Mouse (Mus musculus): ENCODE results near the gene Nags. TPM values are rescaled to one million over a fixed set of nuclear protein-coding genes. Genes with fewer than 3 reads are reported as not detected.

The Nags gene
- polyA plus RNA-seq, 1 experiment: not detected

DNA sequence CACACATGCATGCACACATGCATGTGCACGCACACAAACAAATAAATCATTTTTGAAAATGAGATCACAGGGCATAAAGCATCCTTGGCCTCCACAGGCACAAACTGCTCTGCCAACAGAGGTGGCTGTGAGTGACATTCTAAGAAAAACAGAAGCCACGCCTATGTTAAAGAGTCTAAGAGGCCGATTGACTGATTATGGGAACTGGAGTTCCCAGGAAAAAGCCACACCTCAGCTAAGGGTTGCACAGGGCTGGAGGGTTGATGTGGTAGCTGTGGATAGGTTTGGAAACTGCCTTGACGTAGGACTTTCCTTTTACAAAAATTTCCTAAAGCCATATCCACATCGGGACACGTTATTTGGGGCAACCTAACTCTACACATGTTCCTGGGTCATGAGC is 27.9 kb upstream of the Nags start:
- Histone ChIP-seq H3ac (ENCODE audit: control insufficient read depth, insufficient read length) (no peak overlapping the region), H3K4me3 (no peak overlapping the region), H3K27me3 (ENCODE audit: control insufficient read depth, insufficient read depth, insufficient read length) (peaks cover 45% of the 10 kb centered on the region), H3K4me2 (ENCODE audit: low read depth) (no peak overlapping the region), H3K36me3 (ENCODE audit: control insufficient read depth, insufficient read depth) (no peaks in the 10 kb centered on the region), H3K79me2 (ENCODE audit: control insufficient read depth, insufficient read depth) (no peaks in the 10 kb centered on the region)
- TF ChIP-seq POLR2A (IDR thresholded peaks at IDR 0.05; ENCODE audit: insufficient read length, low read depth) (no peak), USF1 (IDR thresholded peaks at IDR 0.05; ENCODE audit: low read depth) (no peak), MAX (IDR thresholded peaks at IDR 0.05; ENCODE audit: low read depth) (no peak), MYOG (IDR thresholded peaks at IDR 0.05; ENCODE audit: control insufficient read depth in 1 of 3, insufficient read depth in 1 of 3, insufficient read length in 2 of 3, low read depth in 2 of 3) (no peak), TCF3 (IDR thresholded peaks at IDR 0.05; ENCODE audit: insufficient read length, low read depth) (no peak), POLR2AphosphoS2 (IDR thresholded peaks at IDR 0.05; ENCODE audit: insufficient read length, low read depth) (no peak), REST (IDR thresholded peaks at IDR 0.05; ENCODE audit: insufficient read depth, insufficient read length) (no peak), MYOD1 (IDR thresholded peaks at IDR 0.05; ENCODE audit: control insufficient read depth in 1 of 3, insufficient read length in 2 of 3, low read depth in 2 of 3) (no peak), E2F4 (IDR thresholded peaks at IDR 0.05; ENCODE audit: insufficient read depth) (no peak), SRF (IDR thresholded peaks at IDR 0.05; ENCODE audit: control insufficient read depth, insufficient read length, low read depth) (no peak)

DNA sequence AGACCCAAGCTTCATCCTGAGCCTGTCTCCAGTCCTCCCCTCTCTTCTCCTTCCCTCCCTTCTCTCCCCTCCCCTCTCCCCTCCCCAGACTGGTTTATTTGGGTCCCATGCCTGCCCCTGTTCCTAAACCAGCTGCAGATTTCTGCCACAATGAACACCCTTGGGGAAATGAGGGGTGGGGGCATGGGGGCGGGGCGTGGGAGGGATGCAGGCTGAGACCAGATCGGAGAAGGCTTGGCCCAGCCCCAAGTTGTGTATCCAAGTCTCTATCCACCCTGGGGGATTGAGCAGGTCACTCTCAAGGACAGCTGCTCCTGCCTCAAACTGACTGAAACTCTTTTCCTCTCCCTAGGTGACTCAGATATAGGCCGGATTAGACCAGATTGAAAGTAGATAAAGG is 10.8 kb upstream of the Nags start:
- no peak overlapping the region for H3K4me2 ChIP-seq (ENCODE audit: low read depth)
- H3K4me3 ChIP-seq: no peak overlapping the region
- peaks cover 33% of the 10 kb centered on the region for H3K27me3 ChIP-seq (ENCODE audit: control insufficient read depth, insufficient read depth, insufficient read length)
- H3K79me2 ChIP-seq (ENCODE audit: control insufficient read depth, insufficient read depth): no peaks in the 10 kb centered on the region
- H3ac ChIP-seq (ENCODE audit: control insufficient read depth, insufficient read length): no peak overlapping the region
- H3K36me3 ChIP-seq (ENCODE audit: control insufficient read depth, insufficient read depth): no peaks in the 10 kb centered on the region
- TF ChIP-seq USF1 (IDR thresholded peaks at IDR 0.05; ENCODE audit: low read depth) (no peak), TCF3 (IDR thresholded peaks at IDR 0.05; ENCODE audit: insufficient read length, low read depth) (no peak), REST (IDR thresholded peaks at IDR 0.05; ENCODE audit: insufficient read depth, insufficient read length) (no peak), MYOG (IDR thresholded peaks at IDR 0.05; ENCODE audit: control insufficient read depth in 1 of 3, insufficient read depth in 1 of 3, insufficient read length in 2 of 3, low read depth in 2 of 3) (no peak), MYOD1 (IDR thresholded peaks at IDR 0.05; ENCODE audit: control insufficient read depth in 1 of 3, insufficient read length in 2 of 3, low read depth in 2 of 3) (no peak), TCF12 (IDR thresholded peaks at IDR 0.05; ENCODE audit: insufficient read depth, poor library complexity, severe bottlenecking) (no peak), E2F4 (IDR thresholded peaks at IDR 0.05; ENCODE audit: insufficient read depth) (no peak), SRF (IDR thresholded peaks at IDR 0.05; ENCODE audit: control insufficient read depth, insufficient read length, low read depth) (no peak), POLR2A (IDR thresholded peaks at IDR 0.05; ENCODE audit: insufficient read length, low read depth) (no peak), POLR2AphosphoS2 (IDR thresholded peaks at IDR 0.05; ENCODE audit: insufficient read length, low read depth) (no peak)

DNA sequence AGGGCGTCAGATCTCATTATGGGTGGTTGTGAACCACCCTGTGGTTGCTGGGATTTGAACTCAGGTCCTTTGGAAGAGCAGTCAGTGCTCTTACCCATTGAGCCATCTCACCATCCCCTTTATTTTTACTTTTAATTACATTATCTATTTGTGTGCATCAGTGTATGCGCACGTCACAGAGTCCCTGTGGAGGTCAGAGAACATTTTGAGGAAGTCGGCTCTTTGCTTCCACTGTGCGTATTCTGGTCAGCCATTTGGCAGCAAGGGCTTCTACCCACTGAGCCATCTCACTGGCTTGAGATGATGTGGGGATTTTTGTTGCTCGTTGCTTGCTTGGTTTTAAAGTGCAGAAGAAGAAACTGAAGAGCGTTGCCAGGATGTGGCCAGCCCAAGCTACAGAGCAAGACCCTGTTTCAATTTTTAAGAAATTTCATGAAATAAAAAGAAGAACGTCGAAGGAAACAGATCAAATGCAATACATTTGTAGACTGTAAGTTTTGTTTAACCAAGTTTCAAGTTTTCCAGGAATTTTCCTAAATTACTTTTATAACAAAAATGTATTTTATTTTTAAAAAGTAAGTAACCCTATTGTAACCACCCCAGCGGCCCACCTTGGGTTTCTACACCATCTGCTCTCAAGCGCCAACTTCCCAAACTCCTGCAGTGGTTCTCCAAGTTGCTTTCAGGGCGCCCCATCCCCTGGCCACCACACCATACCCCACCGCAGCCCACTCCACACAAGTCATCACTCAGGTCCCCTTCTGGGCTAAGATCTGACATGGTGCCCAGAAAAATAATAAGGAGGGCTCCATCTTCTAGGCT is 7.5 kb upstream of the Nags start:
- H3ac ChIP-seq (ENCODE audit: control insufficient read depth, insufficient read length): no peak overlapping the region
- peaks cover 8% of the 10 kb centered on the region for H3K27me3 ChIP-seq (ENCODE audit: control insufficient read depth, insufficient read depth, insufficient read length)
- TF ChIP-seq SRF (IDR thresholded peaks at IDR 0.05; ENCODE audit: control insufficient read depth, insufficient read length, low read depth) (no peak), MAX (IDR thresholded peaks at IDR 0.05; ENCODE audit: low read depth) (no peak), POLR2AphosphoS2 (IDR thresholded peaks at IDR 0.05; ENCODE audit: insufficient read length, low read depth) (no peak), USF1 (IDR thresholded peaks at IDR 0.05; ENCODE audit: low read depth) (no peak), TCF12 (IDR thresholded peaks at IDR 0.05; ENCODE audit: insufficient read depth, poor library complexity, severe bottlenecking) (no peak), CEBPB (IDR thresholded peaks at IDR 0.05; ENCODE audit: insufficient read depth, poor library complexity, severe bottlenecking) (no peak), MYOG (IDR thresholded peaks at IDR 0.05; ENCODE audit: control insufficient read depth in 1 of 3, insufficient read depth in 1 of 3, insufficient read length in 2 of 3, low read depth in 2 of 3) (no peak), TCF3 (IDR thresholded peaks at IDR 0.05; ENCODE audit: insufficient read length, low read depth) (no peak), E2F4 (IDR thresholded peaks at IDR 0.05; ENCODE audit: insufficient read depth) (no peak), REST (IDR thresholded peaks at IDR 0.05; ENCODE audit: insufficient read depth, insufficient read length) (no peak), MYOD1 (IDR thresholded peaks at IDR 0.05; ENCODE audit: control insufficient read depth in 1 of 3, insufficient read length in 2 of 3, low read depth in 2 of 3) (no peak), POLR2A (IDR thresholded peaks at IDR 0.05; ENCODE audit: insufficient read length, low read depth) (no peak)
- H3K4me3 ChIP-seq: no peak overlapping the region
- H3K36me3 ChIP-seq (ENCODE audit: control insufficient read depth, insufficient read depth): no peaks in the 10 kb centered on the region
- H3K79me2 ChIP-seq (ENCODE audit: control insufficient read depth, insufficient read depth): no peaks in the 10 kb centered on the region
- H3K4me2 ChIP-seq (ENCODE audit: low read depth): peak overlapping the region; percentile 37

DNA sequence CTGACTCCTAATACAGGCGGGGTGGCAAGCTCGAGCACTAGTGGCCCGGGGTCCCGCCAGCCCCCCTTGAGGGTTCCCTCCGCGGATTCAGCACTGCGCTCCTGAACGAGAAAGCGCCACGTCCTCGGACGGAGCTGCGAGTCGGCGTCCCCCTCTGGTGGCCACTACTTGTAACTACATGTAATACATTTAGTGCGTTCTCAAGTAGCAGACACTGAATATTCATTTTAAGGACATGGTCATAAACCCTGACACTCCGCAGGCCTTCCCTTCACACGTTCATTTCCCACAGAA is 6.9 kb upstream of the Nags start:
- Histone ChIP-seq H3K4me2 (ENCODE audit: low read depth) (peak overlapping the region; percentile 37), H3K4me3 (no peak overlapping the region), H3K79me2 (ENCODE audit: control insufficient read depth, insufficient read depth) (no peaks in the 10 kb centered on the region), H3K36me3 (ENCODE audit: control insufficient read depth, insufficient read depth) (no peaks in the 10 kb centered on the region), H3K27me3 (ENCODE audit: control insufficient read depth, insufficient read depth, insufficient read length) (peaks cover 5% of the 10 kb centered on the region), H3ac (ENCODE audit: control insufficient read depth, insufficient read length) (no peak overlapping the region)
- TF ChIP-seq POLR2AphosphoS2 (IDR thresholded peaks at IDR 0.05; ENCODE audit: insufficient read length, low read depth) (no peak), REST (IDR thresholded peaks at IDR 0.05; ENCODE audit: insufficient read depth, insufficient read length) (no peak), MYOD1 (IDR thresholded peaks at IDR 0.05; ENCODE audit: control insufficient read depth in 1 of 3, insufficient read length in 2 of 3, low read depth in 2 of 3) (no peak), POLR2A (IDR thresholded peaks at IDR 0.05; ENCODE audit: insufficient read length, low read depth) (no peak), E2F4 (IDR thresholded peaks at IDR 0.05; ENCODE audit: insufficient read depth) (no peak), USF1 (IDR thresholded peaks at IDR 0.05; ENCODE audit: low read depth) (no peak), CEBPB (IDR thresholded peaks at IDR 0.05; ENCODE audit: insufficient read depth, poor library complexity, severe bottlenecking) (no peak), MYOG (IDR thresholded peaks at IDR 0.05; ENCODE audit: control insufficient read depth in 1 of 3, insufficient read depth in 1 of 3, insufficient read length in 2 of 3, low read depth in 2 of 3) (no peak), TCF3 (IDR thresholded peaks at IDR 0.05; ENCODE audit: insufficient read length, low read depth) (no peak)

Measured in myocyte (in vitro differentiated cells).